Mouse (Mus musculus): ENCODE measurements at regions not wholly inside any gene's neighbourhood (a gene's known extent, or its start where the extent isn't known, plus 50 kb on each side); places are given as distances from the start of the nearest gene placed in this dataset.

- TF ChIP-seq CTCF (IDR thresholded peaks at IDR 0.05; ENCODE audit: low read depth), result no peak
- TF ChIP-seq EP300 (IDR thresholded peaks at IDR 0.05; ENCODE audit: low read depth), result no peak
These were observed 99.3 kb downstream of the Sox4 start for GRCm38 (mm10) chr13:28854247-28854646.
